In genomic region chr19:47526239-47526986, GRCm38 (mm10) we compare ENCODE assay signal across 10 mouse cellular contexts. TPM values are rescaled to one million over a fixed set of nuclear protein-coding genes. Genes with fewer than 3 reads are reported as not detected.
A peak's percentile ranks its signal among the peaks of the same experiment; 100 is the strongest.
DNase-seq lines count a peak whose midpoint lies in the region; ATAC-seq lines count a peak whose summit lies in the region.
"Had no signal": no experiment of that assay in that cellular context is flagged by ENCODE, and none has a peak within 500 bp of the region (broad histone marks: within the 10 kb centered on the region; RNA-seq: fewer than 3 reads in every experiment).

No protein-coding gene starts in this region.

- H3K9ac ChIP-seq in hindbrain, embryonic 14.5 days: no peak overlapping the region
- no peak overlapping the region for H3K9ac ChIP-seq in hindbrain, embryonic 12.5 days

- H3K27me3 ChIP-seq in hindbrain, embryonic 10.5 days (ENCODE audit: insufficient read depth, poor library complexity, severe bottlenecking): no peaks in the 10 kb centered on the region
- no peaks in the 10 kb centered on the region for H3K27me3 ChIP-seq in hindbrain, embryonic 14.5 days (ENCODE audit: control insufficient read depth, insufficient read depth, low read length)
- no peaks in the 10 kb centered on the region for H3K27me3 ChIP-seq in hindbrain, embryonic 12.5 days

- H3K4me2 ChIP-seq in hindbrain, embryonic 14.5 days (replicated peaks): no peak overlapping the region
- H3K4me2 ChIP-seq in hindbrain, embryonic 12.5 days (replicated peaks): no peak overlapping the region

- no peak for ATAC-seq in hindbrain, embryonic 14.5 days (ENCODE audit: low FRiP score)
- no peak for ATAC-seq in hindbrain, embryonic 12.5 days (ENCODE audit: low FRiP score)

- no peak overlapping the region for H3K4me3 ChIP-seq in hindbrain, embryonic 10.5 days
- no peak overlapping the region for H3K4me3 ChIP-seq in hindbrain, embryonic 14.5 days (replicated peaks; ENCODE audit: low read length)
- H3K4me3 ChIP-seq in hindbrain, embryonic 12.5 days: no peak overlapping the region

- peaks cover 80% of the 10 kb centered on the region for H3K36me3 ChIP-seq in hindbrain, embryonic 10.5 days
- H3K36me3 ChIP-seq in hindbrain, embryonic 14.5 days (replicated peaks; ENCODE audit: control insufficient read depth, insufficient read depth): peaks cover 26% of the 10 kb centered on the region
- peaks cover 39% of the 10 kb centered on the region for H3K36me3 ChIP-seq in hindbrain, embryonic 12.5 days

- no peaks in the 10 kb centered on the region for H3K9me3 ChIP-seq in hindbrain, embryonic 10.5 days
- H3K9me3 ChIP-seq in hindbrain, embryonic 14.5 days (ENCODE audit: control insufficient read depth, low read length): no peaks in the 10 kb centered on the region
- no peaks in the 10 kb centered on the region for H3K9me3 ChIP-seq in hindbrain, embryonic 12.5 days (replicated peaks)
- H3K9me3 ChIP-seq: G1E had no signal

- H3K4me1 ChIP-seq in hindbrain, embryonic 10.5 days (replicated peaks): peaks cover 6% of the 10 kb centered on the region; the same call in 1 of the 2 replicates
- no peaks in the 10 kb centered on the region for H3K4me1 ChIP-seq in hindbrain, embryonic 14.5 days (replicated peaks; ENCODE audit: control insufficient read depth, insufficient read depth, low read length)
- 0 out of 2 replicates have a peak, but pooled peaks cover 3% of the 10 kb centered on the region for H3K4me1 ChIP-seq in hindbrain, embryonic 12.5 days

- DNase-seq in hindbrain, embryonic 10.5 days (ENCODE audit: low spot score): no peak
- no peak for DNase-seq in hindbrain, embryonic 14.5 days (ENCODE audit: low spot score)
- peak; percentile 38 for DNase-seq in CD4-positive, CD25-positive, alpha-beta regulatory T cell, adult 2 months (ENCODE audit: low read depth, low spot score)
- DNase-seq in heart, adult 9 months (ENCODE audit: low spot score in 2 of 2): peak; percentile 43 to 51
- DNase-seq in natural killer cell, adult 2 months (ENCODE audit: low spot score in 2 of 2): peak; percentile 49 to 62
- no peak for DNase-seq in testis, postnatal 10 days (ENCODE audit: low spot score)
- DNase-seq in cerebellum, adult 9-10 months: no peak
- DNase-seq: lung, adult 18-20 months had no signal

- H3K27ac ChIP-seq in hindbrain, embryonic 10.5 days: 0 out of 2 replicates have a peak overlapping the region, but pooled peaks have one; percentile 29
- no peak overlapping the region for H3K27ac ChIP-seq in hindbrain, embryonic 14.5 days
- no peak overlapping the region for H3K27ac ChIP-seq in hindbrain, embryonic 12.5 days

- WGBS in hindbrain, embryonic 10.5 days: 77% methylated on average over 21 of the region's 21 CpGs
- 82% methylated on average over 21 of the region's 21 CpGs for WGBS in hindbrain, embryonic 14.5 days
- 73% methylated on average over 21 of the region's 21 CpGs for WGBS in hindbrain, embryonic 12.5 days

RNA-seq across cellular contexts. Expression of gene Stn1, which starts 10.9 kb away (rescaled TPM):
- 60.9 and 63.5 TPM in 2 replicates for polyA plus RNA-seq in hindbrain, embryonic 10.5 days (2016; fragmentation: Nextera tagmentation; extraction: Ambion mirVana)
- 26.8 and 30.9 TPM in 2 replicates for polyA plus RNA-seq in hindbrain, embryonic 14.5 days (2014; fragmentation: Nextera tagmentation; extraction: Ambion mirVana)
- 42.1 and 44.2 TPM in 2 replicates for polyA plus RNA-seq in hindbrain, embryonic 12.5 days (2016; fragmentation: Nextera tagmentation; extraction: Ambion mirVana)

RNA-seq across cellular contexts. Expression of gene Slk, which starts 53.1 kb away (rescaled TPM):
- 5.1 and 7.8 TPM in 2 replicates for polyA plus RNA-seq in hindbrain, embryonic 10.5 days (2016; fragmentation: Nextera tagmentation; extraction: Ambion mirVana)
- polyA plus RNA-seq in hindbrain, embryonic 14.5 days (2014; fragmentation: Nextera tagmentation; extraction: Ambion mirVana): 9.7 and 10.6 TPM in 2 replicates
- polyA plus RNA-seq in hindbrain, embryonic 12.5 days (2016; fragmentation: Nextera tagmentation; extraction: Ambion mirVana): 9.1 and 10.7 TPM in 2 replicates

Comparison
In these comparisons a context has a peak if more than half of its experiments do, and no peak if none do; other contexts are left out.
1. DNase-seq: peak in CD4-positive, CD25-positive, alpha-beta regulatory T cell, adult 2 months (single experiment), heart, adult 9 months (2 of 2) and natural killer cell, adult 2 months (2 of 2); none in hindbrain, embryonic 10.5 days (single experiment), hindbrain, embryonic 14.5 days (single experiment), testis, postnatal 10 days (single experiment) and cerebellum, adult 9-10 months (single experiment).